Mouse (Mus musculus) embryonic stem cell, embryonic (primary cell): ENCODE results near the gene Slc9b2.

ENCODE experiments used
- CTCF ChIA-PET, 4 experiments: fragments of 300-600 bp in 2 of 4; fragments of 350-600 bp in 2 of 4; sonication (Branson Sonifier 250); formaldehyde crosslinking; loops; one replicate each; lab custom pipeline; 2022; ENCODE audit warnings: inconsistent platforms in 2 of 4; lab: Charles Lee
- POLR2A ChIA-PET, 4 experiments: fragments of 300-600 bp in 2 of 4; fragments of 350-600 bp in 2 of 4; sonication (Branson Sonifier 250); formaldehyde crosslinking; loops; one replicate each; lab custom pipeline; 2022; ENCODE audit warnings: antibody characterized with exemption in 4 of 4, inconsistent platforms in 1 of 4; lab: Charles Lee

Gene Slc9b2

DNA sequence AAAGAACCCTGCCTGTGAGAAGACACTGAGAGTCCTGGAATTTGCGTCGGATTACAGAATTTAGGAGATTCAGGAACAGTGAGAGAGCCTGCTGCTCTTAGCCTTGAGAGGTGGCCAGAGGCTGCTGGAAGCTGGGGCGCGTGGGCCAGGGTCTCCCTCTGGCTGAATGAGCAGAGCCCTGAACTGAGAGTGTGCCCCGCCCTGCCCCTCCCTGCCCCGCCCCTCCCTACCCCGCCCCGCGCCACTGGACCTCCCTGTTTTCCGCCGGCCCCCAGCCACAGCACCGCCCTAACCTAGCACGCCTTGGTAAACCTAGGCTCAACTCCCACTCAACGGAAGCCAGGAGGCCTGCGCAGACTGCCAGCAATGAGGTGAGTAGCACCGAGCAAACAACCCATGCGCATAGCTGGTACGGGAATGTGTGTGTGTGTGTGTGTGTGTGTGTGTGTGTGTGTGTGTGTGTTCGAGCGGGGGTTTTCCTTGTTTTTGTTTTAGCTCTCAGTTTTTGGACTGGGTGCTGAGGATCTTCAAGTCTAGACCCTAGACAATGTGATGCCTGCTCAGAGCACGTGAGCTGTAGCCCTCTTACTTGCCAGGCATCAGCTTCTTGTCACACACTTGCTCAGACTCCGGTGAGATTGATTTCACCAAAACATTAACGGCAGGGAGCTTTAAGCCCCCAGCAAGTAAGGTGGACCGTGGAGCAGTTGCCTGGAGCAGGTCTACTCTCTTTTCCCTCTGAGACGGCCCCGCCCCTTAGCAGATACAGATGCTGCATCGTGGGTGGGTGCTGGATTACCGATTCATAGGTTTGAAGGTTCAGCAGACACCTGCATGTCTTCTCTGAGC lies at the start of gene Slc9b2:
TSS of gene Slc9b2 (plus strand) at position 290 of the 849 bp plus-strand sequence.
- ChIA-PET CTCF (interaction anchor here in 3 of 4 experiments (0.6 to 1.2 kb wide), 6 partner anchors 8 to 1300 kb away, joined by 3 to 6 read pairs (median 4); partner anchors contain the start of gene Bdh2 (in 2 of the 3)), POLR2A (interaction anchor here in 2 of 4 experiments (0.6 to 1.2 kb wide), 4 partner anchors 9 to 132 kb away, joined by 3 to 9 read pairs (median 3); no protein-coding TSS in a partner anchor)

DNA sequence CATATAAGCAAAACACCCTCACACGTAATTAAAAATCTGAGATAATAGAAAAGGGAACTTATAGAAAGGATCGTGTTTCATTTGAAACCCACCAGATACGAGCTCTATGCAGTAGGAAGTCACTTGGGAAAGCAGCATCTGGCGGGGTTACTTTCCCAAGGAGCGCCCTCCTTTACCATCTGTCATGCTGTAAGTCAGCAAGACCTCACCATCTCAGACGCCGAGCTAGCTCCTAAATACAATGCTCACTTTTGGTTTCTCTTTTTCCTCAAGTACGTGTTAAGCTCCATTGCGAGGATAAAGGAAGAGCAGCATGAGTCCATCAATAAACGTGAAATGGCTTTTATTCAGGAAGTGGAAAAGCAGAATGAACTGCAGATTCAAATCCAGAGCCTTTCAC lies 48.6 kb upstream of the Slc9b2 start:
- CTCF ChIA-PET: no interaction called here
- POLR2A ChIA-PET: no interaction called here

DNA sequence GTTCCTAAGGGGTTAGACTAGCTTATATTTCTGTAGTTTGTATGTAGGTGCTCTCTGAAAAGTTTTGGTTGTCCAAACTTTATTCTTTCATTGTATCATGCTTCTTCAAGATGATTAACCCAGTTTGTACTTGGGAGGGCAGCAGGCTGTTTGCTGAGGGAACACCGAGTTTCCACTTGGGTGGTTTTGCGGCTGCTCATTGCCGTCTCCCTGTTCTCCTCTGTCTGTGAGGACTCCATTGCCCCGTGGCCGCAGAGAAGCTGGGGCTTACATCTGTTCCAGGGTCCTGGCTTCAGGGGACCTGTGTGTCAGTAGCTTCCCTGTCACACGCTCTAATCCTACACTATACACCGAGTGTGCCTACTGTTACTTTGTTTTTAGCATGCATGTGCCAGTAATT lies 47.3 kb upstream of the Slc9b2 start:
- POLR2A ChIA-PET: no interaction called here
- CTCF ChIA-PET: interaction anchor here in 1 of 4 experiments (0.6 kb wide), 1 partner anchor 43 kb away, joined by 4 read pairs; no protein-coding TSS in a partner anchor

DNA sequence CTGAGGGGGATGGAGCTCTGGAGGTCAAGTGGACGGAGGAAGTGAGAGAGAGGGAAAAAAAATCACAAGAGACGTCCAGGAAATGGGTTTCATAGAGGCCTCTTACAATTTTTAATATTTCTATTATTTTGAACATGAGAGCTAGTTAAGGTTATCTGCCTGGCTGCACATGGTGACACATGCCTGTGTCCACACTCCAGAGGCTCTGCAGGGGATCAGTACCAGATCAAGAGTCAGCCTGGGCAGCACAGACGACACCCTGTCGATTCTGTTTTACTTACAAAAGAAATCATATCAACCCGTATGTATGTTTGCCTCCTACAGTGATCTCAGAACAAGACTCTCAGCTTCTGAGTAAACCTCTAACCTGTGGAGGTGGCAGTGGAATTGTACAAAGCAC lies 38.9 kb upstream of the Slc9b2 start:
- ChIA-PET CTCF (interaction anchor here in 1 of 4 experiments (0.5 kb wide), 1 partner anchor 59 kb away, joined by 3 read pairs; no protein-coding TSS in a partner anchor), POLR2A (interaction anchor here in 2 of 4 experiments (0.6 to 6.1 kb wide), 2 partner anchors 10 to 91 kb away, joined by 4 to 24 read pairs; partner anchors contain the start of gene Bdh2 (in 1 of the 2))

DNA sequence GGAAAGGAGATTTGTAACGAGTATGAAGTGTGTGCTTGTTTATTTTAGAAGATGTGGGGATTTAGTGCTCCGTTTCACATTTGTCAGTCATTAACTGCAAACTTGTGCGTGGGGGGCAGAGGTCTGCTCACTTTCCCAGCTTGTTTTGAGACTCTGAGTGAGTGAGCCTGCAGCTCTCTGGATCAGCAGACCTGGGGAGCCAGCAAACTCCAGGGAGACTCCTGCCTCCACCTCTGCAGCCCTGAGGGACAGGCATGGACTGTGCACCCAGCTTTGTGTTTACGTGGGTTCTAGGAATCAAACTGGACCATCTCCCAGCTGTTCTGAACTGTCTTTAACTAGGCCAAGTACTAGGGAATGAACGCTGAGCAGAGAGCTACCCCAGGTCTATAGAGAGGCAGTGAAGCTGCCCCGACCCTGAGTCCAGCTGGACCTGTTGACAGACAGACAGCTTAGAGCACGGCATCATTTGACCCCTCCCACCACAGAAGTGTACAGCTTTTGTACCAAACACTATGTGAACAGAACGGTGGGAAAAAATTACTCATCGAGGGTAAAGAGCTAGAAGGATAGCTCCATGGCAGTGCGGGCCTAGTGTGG lies 38.0 kb upstream of the Slc9b2 start:
- ChIA-PET CTCF (no interaction called here), POLR2A (interaction anchor here in 2 of 4 experiments (0.7 to 6.1 kb wide), 4 partner anchors 9 to 39 kb away, joined by 3 to 24 read pairs (median 4); partner anchors contain the start of gene Bdh2 (in 2 of the 2))

DNA sequence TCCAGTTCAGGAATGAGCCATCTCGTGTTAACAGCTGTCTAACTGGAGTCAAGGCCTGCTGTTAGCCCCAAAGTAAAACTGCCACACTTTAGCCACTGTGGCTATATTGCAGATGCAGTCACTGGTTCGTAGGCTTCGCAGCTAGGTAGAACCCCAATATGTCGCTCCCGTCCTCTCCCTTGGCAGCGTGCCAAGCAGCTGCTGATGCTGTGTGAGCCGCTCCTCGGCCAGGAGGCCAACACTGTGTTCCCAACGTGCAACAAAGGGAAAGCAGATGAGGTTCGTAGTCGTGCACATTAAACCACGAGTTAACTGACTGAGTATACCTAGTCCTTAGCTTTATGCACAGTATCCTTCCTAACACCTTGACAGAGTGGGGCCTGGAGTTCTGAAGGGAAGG lies 34.9 kb upstream of the Slc9b2 start:
- ChIA-PET POLR2A (interaction anchor here in 1 of 4 experiments (0.9 kb wide), 1 partner anchor 65 kb away, joined by 3 read pairs; no protein-coding TSS in a partner anchor), CTCF (interaction anchor here in 1 of 4 experiments (1.1 kb wide), 1 partner anchor 9 kb away, joined by 4 read pairs; the partner anchor contains the start of gene Bdh2)

DNA sequence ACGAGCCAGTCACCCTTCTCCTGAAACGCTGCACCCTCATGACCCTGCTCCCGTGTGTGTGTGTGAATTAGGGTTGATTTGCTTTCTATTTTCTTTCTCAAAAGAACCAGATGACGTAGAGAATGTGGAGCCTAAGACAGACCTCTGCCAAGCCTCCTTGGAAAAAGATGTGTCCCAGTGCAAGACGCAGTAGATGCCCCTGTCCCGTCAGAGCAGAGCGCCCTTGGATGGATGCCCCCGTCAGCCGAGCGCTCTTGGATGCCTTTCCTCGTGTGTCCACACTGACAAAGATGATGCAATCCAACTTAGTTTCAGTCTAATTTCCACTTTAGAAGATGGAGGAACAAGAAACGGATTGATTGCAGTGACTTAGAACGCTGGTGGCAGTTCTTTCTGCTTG lies 34.5 kb upstream of the Slc9b2 start:
- POLR2A ChIA-PET: no interaction called here
- CTCF ChIA-PET: interaction anchor here in 1 of 4 experiments (1.1 kb wide), 1 partner anchor 8 kb away, joined by 4 read pairs; the partner anchor contains the start of gene Bdh2

DNA sequence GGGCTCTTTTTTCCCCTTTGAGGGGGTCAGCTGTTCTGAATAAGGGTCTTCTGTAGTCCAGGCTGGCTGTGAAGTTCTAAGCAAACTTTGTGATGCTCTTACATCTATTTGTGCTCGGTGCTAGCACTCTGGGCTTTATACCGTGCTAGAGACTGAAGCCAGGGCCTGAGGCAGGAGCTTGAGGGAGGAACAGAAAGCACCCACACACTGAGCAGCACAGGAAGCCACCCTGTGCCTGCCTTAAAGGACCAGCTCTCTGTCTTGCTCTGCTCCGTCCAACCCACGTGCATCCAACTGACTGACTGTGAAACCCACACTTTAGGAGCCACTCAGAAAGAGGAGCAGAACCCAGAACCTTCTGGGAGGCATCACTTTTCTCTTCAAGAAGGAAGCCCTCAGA lies 27.3 kb upstream of the Slc9b2 start:
- ChIA-PET POLR2A (interaction anchor here in 2 of 4 experiments (0.6 to 5.5 kb wide), 5 partner anchors 10 to 451 kb away, joined by 3 to 24 read pairs (median 4); no protein-coding TSS in a partner anchor), CTCF (interaction anchor here in 3 of 4 experiments (1.2 to 1.9 kb wide), 11 partner anchors 27 to 914 kb away, joined by 3 to 26 read pairs (median 5); partner anchors contain the start of gene Slc9b2 (in 1 of the 3))

DNA sequence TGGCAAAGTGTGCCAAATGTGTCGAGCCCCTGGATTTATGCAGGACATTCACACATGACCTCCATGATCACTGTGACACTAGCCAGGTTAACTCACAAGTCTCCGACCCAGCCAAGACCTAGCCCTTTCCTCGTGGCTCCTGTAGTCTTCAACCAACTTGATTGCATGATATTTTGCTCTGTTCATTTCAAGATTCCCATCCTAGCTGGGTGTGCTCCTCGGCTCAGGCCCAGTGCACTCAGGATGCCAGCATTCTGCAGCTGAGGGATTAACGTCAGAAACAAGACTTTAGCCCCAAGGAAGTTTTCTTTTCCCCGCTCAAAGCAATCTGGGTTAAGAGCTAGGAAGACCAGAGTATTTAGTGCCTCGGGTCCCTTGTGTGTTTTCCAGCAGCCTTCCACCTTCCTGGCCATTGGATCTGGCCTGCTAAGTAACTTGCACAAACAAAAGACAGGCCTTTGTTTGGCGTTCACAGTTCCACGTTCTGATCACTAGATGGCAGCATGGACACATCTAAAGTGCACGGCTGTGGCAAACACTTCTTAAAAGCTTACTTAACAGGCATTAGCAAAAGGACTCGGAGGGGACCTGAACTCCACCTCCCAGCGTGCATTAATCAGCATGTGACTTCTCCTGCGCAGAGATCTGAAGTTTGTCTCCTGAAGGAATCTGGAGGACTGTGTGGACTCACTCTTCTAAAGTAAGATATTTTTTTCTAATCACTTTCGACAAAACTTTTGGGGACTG lies 26.7 kb upstream of the Slc9b2 start, which contains the start of gene Bdh2:
TSS of gene Bdh2 (plus strand) at position 553 of the 747 bp plus-strand sequence.
- ChIA-PET POLR2A (interaction anchor here (0.6 to 5.5 kb wide), 13 partner anchors 11 to 450 kb away, joined by 3 to 24 read pairs (median 3); no protein-coding TSS in a partner anchor), CTCF (interaction anchor here (0.5 to 1.9 kb wide), 43 partner anchors 8 to 913 kb away, joined by 3 to 26 read pairs (median 4); partner anchors contain the start of genes Slc9b2 (in 1 of the 4) and Ube2d3 (in 1 of the 4))

DNA sequence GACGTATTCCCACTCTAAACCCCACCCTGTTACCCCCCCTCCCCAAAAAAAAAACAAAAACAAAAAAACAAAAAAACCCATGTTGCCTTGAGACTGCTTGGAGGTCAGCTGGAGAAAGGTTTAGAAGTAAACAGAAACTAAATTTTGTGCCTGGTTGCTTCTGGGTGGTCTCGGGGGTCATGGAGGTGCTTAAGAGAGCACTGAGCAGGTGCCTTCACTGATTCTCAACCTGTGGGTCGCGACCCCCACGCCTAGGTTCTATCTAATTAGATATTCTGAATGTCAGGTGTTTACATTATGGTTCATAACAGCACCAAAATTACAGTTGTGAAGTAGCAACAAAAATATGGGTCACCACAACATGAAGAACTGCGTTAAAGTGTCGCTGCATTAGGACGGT lies 25.8 kb upstream of the Slc9b2 start:
- ChIA-PET POLR2A (interaction anchor here in 2 of 4 experiments (0.7 to 5.5 kb wide), 8 partner anchors 11 to 449 kb away, joined by 3 to 24 read pairs (median 3); no protein-coding TSS in a partner anchor), CTCF (interaction anchor here (0.5 to 1.9 kb wide), 38 partner anchors 9 to 450 kb away, joined by 3 to 26 read pairs (median 4); partner anchors contain the start of genes Slc9b2 (in 1 of the 4) and Ube2d3 (in 1 of the 4))

DNA sequence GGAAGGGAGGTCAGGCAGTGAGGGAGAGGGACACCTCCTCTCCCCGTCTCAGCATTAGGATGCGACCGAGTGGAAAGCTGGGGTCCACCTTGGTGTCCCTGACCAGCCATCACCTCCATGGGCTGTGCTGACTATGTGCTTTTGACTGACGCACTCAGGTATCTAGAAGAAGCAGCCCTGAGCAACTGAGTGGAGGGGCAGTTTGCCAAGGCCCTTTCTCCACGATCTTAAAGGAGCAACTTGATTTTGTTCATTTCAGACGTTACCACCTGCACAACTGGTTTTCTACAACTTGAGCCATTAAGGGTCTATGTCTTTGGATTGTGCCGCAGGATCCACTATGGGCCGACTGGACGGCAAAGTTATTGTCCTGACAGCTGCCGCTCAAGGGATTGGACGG lies 22.2 kb upstream of the Slc9b2 start:
- POLR2A ChIA-PET: no interaction called here
- CTCF ChIA-PET: no interaction called here

DNA sequence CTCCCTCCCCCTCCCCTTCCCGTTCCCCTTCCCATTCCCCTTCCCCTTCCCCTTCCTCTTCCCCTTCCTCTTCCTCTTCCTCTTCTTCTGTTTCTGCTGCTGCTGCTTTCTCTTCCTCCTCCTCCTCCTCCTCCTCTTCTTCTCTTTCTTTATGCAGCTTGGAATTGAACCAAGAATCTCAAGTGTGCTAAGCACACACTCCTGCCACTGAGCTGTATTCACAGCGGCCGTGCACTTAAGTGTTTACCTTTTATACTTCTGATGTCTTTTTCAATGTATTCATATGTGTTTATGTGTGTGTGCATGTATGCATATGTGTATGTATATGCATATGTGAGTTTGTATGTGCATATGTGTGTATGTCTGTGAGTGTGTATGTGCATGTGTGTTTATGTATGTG lies 21.7 kb upstream of the Slc9b2 start:
- ChIA-PET CTCF (interaction anchor here in 1 of 4 experiments (0.7 kb wide), 1 partner anchor 43 kb away, joined by 3 read pairs; no protein-coding TSS in a partner anchor), POLR2A (interaction anchor here in 1 of 4 experiments (1.0 kb wide), 1 partner anchor 8 kb away, joined by 9 read pairs; no protein-coding TSS in a partner anchor)

DNA sequence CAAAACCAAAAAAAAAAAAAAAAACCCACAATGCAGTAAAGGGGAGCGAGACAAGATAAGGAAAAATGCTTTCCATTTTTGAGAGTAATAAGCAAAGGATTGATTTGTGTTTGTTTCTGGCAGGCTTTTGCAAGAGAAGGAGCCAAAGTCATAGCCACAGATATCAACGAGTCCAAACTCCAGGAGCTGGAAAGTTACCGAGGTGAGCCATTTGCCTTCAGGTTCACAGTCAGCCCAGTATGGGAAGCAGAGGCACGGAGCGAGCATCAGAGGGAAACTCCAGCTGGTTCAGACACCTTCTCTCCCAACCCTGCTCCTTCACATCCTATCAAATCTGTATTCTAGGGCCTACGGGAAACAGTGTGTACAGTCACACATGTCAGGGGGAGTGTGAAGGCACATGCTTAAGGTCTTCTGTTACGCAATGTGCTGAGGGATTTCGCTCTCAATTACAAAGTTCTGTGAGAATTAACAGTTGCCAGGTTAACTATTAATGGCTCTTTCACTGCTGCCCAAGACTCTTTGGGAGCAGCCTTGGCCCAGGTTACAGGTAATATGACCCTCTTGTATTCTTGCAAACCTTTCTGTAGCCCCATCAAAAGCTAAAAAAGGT lies 19.3 kb upstream of the Slc9b2 start:
- ChIA-PET CTCF (interaction anchor here in 2 of 4 experiments (0.6 to 1.0 kb wide), 3 partner anchors 14 to 425 kb away, joined by 3 to 9 read pairs (median 4); no protein-coding TSS in a partner anchor), POLR2A (interaction anchor here in 2 of 4 experiments (0.6 to 0.7 kb wide), 3 partner anchors 12 to 268 kb away, joined by 3 to 11 read pairs (median 3); no protein-coding TSS in a partner anchor)

DNA sequence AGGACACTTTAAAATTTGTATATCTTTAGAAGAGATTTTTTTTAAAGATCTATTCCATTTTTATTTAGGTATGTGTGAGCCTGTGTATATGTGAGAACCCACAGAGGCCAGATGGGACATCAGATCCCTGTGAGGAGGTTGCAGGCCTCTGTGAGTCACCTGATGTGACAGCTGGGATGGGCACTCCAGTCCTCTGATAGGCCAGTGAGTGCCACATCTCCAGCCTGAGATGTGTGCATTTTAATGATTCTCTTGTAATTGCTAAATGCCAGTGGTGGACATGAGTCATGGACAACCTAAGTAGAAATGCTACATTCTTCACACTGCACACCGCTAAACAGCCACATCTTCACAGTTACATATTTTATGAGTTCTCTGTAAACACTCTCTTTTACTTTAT lies 18.4 kb upstream of the Slc9b2 start:
- POLR2A ChIA-PET: interaction anchor here in 1 of 4 experiments (0.6 kb wide), 2 partner anchors 11 to 77 kb away, joined by 3 read pairs; no protein-coding TSS in a partner anchor

DNA sequence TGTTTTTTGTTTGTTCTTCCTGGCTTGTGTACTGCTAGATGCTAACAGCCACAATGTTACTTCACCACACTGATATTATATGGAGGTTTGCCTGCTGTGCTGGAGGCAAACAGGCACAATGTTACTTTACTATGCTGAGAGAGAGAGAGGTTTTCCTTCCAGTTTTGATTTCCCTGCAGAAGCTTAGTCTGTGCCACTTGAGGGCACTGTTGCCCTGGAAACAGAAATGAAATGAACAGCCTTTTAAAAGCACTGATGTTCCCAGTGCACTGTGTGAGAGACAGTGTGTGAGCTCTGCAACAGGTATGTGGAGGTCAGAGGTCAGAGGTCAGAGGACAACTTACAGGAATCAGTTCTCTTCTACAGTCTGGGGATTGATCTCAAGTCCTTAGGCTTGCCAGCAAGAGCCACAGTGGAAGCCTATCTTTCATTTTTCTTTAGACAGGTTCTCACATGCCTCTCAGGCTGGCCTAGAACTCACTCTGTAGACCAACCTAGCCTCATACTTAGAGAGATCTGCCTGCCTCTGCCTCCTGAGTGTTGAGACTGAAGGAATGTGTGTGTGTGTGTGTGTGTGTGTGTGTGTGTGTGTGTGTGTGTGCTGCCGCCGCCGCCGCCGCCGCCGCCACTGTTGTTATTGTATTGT lies 17.1 kb upstream of the Slc9b2 start:
- POLR2A ChIA-PET: interaction anchor here in 1 of 4 experiments (0.6 to 1.1 kb wide), 2 partner anchors 37 to 67 kb away, joined by 3 read pairs; no protein-coding TSS in a partner anchor
- CTCF ChIA-PET: interaction anchor here (0.6 to 1.9 kb wide), 13 partner anchors 9 to 1144 kb away, joined by 3 to 10 read pairs (median 4); partner anchors contain the start of genes Bdh2 (in 1 of the 4) and Slc9b2 (in 1 of the 4)

More for the DNA sequence above, 18.4 kb upstream of the Slc9b2 start:
- CTCF ChIA-PET: interaction anchor here in 1 of 4 experiments (0.6 to 1.0 kb wide), 2 partner anchors 15 to 425 kb away, joined by 3 to 4 read pairs; no protein-coding TSS in a partner anchor

DNA sequence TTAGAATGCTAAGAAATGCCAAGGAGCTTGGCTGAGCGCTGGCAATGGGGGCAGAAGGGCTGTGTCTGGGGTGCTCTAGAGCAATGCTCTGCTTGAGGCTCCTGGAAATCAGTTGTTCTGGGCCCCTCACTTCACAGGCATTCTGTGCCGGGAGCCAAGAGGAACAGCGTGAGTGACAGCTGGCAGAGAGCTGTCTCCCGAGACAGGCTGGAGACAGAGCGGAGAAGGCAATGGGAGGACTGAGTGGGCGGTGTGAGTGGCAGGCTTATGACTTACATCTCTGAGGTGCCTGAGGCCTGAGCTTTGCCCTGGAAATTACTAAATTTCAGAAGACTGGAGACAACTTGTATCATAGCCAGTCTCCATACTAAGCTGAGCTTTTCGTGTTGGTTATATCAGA lies 13.8 kb upstream of the Slc9b2 start:
- CTCF ChIA-PET: interaction anchor here in 3 of 4 experiments (0.6 to 1.2 kb wide), 4 partner anchors 12 to 1984 kb away, joined by 3 read pairs; partner anchors contain the start of genes Bdh2 (in 2 of the 3) and Ppa2 (in 1 of the 3)
- POLR2A ChIA-PET: interaction anchor here in 2 of 4 experiments (0.6 to 1.1 kb wide), 2 partner anchors 9 to 11 kb away, joined by 3 read pairs; no protein-coding TSS in a partner anchor
